Mouse (Mus musculus) kidney, postnatal 0 days (tissue): ENCODE results near the gene Cdk1. TPM values are rescaled to one million over a fixed set of nuclear protein-coding genes. Genes with fewer than 3 reads are reported as not detected.
"Not testable (repeated sequence)": the region's sequence is repeated elsewhere in the genome, so short reads cannot be mapped to it uniquely, and the experiment has no call there.

Experiments used
- ATAC-seq: fragments of 200-750 bp; cut with Nextera tagmentation; replicated peaks from 2 replicates; pipeline ENCODE4 v1.8.0; 2017; ENCODE audit warnings: low read depth, moderate number of reproducible peaks, moderate TSS enrichment, moderate library complexity; ENCODE audit not compliant: low FRiP score
- DNase-seq: peaks from one replicate; pipeline ENCODE4 v3.0.0-alpha.2; 2016; ENCODE audit warnings: low spot score
- H3K27ac ChIP-seq: fragments of 300-500 bp; sonication (generic); 2 replicates; pipeline ENCODE4 v1.5.1; 2014; ENCODE audit warnings: mild to moderate bottlenecking
- H3K27me3 ChIP-seq: fragments of 300-500 bp; sonication (generic); 2 replicates; pipeline ENCODE4 v1.6.1; 2014; ENCODE audit warnings: low read length, mixed read lengths; ENCODE audit not compliant: insufficient read depth
- H3K36me3 ChIP-seq: fragments of 300-500 bp; sonication (generic); 2 replicates; pipeline ENCODE4 v1.6.1; 2014; ENCODE audit warnings: low read length, mixed read lengths; ENCODE audit not compliant: insufficient read depth
- H3K4me1 ChIP-seq: fragments of 300-500 bp; sonication (generic); replicated peaks from 2 replicates; pipeline ENCODE4 v1.6.1; 2014; ENCODE audit warnings: antibody characterized with exemption, low read length, mixed read lengths; ENCODE audit not compliant: insufficient read depth
- H3K4me2 ChIP-seq: fragments of 300-500 bp; sonication (generic); 2 replicates; pipeline ENCODE4 v1.6.1; 2014; ENCODE audit warnings: mild to moderate bottlenecking, low read length, moderate library complexity, mixed read lengths
- H3K4me3 ChIP-seq: fragments of 300-500 bp; sonication (generic); replicated peaks from 2 replicates; pipeline ENCODE4 v1.5.1; 2014; ENCODE audit warnings: low read depth, low read length
- H3K9ac ChIP-seq: fragments of 300-500 bp; sonication (generic); 2 replicates; pipeline ENCODE4 v1.6.1; 2014; ENCODE audit warnings: low read depth, low read length
- H3K9me3 ChIP-seq: fragments of 300-500 bp; sonication (generic); replicated peaks from 2 replicates; pipeline ENCODE4 v1.6.1; 2016; ENCODE audit warnings: low read length, inconsistent platforms, mixed read lengths
- CTCF ChIP-seq: IDR thresholded peaks from 2 replicates; pipeline ENCODE4 v1.5.1; 2016; ENCODE audit warnings: antibody characterized with exemption, low read depth, mild to moderate bottlenecking, moderate library complexity
- WGBS: fragments of 180-500 bp; shearing (Covaris S2); extraction: QIAGEN DNeasy Blood & Tissue Kit; methylation state at CpG from one replicate; pipeline ENCODE4 v1.1.7; 2014; 5-methylcytosine and 5-hydroxymethylcytosine counted together
- polyA plus RNA-seq: library from polyadenylated mRNA; unstranded; fragments of >200 nt; fragmentation: Nextera tagmentation; extraction: Ambion mirVana; gene quantifications from 2 replicates; pipeline ENCODE4 v1.2.1, GENCODE M21; 2015

Gene Cdk1
- polyA plus RNA-seq, 1 experiment from 2014 or later, result 230 TPM

DNA sequence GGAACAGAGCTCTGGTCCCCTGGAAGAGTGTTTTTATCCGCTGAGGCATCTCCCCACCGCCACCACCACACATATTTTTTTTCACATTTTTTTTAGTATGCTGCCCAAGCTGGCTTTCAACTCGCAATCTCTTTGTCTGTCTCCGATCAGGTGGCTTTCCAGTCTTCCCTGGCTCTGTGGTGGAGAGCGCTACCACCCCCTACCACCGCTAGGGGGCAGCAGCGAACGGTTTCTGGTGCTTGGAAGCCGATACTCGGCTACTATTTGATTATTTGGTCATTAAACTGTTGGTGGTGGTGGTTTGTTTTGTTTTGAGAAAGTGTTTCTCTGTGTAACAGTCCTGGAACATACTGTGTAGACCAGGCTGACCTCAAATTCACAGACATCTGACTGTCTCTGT is 18.7 kb upstream of the Cdk1 start:
- H3K9me3 ChIP-seq, result no peaks in the 10 kb centered on the region
- peak; percentile 60 for DNase-seq
- no peak overlapping the region for H3K4me2 ChIP-seq
- H3K36me3 ChIP-seq, result no peaks in the 10 kb centered on the region
- no peak overlapping the region for H3K9ac ChIP-seq
- H3K4me1 ChIP-seq, result no peaks in the 10 kb centered on the region
- WGBS, result 13% methylated on average over 10 of the region's 10 CpGs
- H3K27ac ChIP-seq, result no peak overlapping the region
- H3K27me3 ChIP-seq, result no peaks in the 10 kb centered on the region
- ATAC-seq, result 0 out of 2 replicates have a peak, but pooled peaks have one; percentile 43
- peak; percentile 80 for TF ChIP-seq CTCF
- H3K4me3 ChIP-seq, result no peak overlapping the region

DNA sequence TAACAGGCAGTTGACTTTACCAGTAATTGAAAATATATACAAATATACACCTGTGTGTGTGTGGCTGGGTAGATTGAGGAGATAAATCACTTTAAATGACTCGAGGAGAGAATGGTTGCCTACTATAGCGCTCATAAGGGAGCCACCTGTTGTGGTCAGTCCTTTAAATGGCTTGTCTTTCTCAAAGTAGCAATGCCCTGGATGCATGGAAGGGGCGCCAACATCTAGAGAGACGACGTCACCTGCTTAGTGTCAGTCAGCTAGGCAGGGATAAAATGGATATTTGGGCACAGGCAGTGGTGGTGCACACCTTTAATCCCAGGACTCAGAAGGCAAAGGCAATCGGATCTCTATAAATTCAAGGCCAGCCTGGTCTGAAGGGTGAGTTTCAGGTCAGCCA is 16.6 kb upstream of the Cdk1 start:
- no peak overlapping the region for H3K4me2 ChIP-seq
- H3K9me3 ChIP-seq, result no peaks in the 10 kb centered on the region
- H3K27me3 ChIP-seq, result no peaks in the 10 kb centered on the region
- no peaks in the 10 kb centered on the region for H3K36me3 ChIP-seq
- TF ChIP-seq CTCF, result no peak
- DNase-seq, result no peak
- H3K4me3 ChIP-seq, result no peak overlapping the region
- H3K9ac ChIP-seq, result no peak overlapping the region
- 71% methylated on average over 6 of the region's 6 CpGs for WGBS
- H3K4me1 ChIP-seq, result no peaks in the 10 kb centered on the region
- ATAC-seq, result no peak
- H3K27ac ChIP-seq, result no peak overlapping the region

DNA sequence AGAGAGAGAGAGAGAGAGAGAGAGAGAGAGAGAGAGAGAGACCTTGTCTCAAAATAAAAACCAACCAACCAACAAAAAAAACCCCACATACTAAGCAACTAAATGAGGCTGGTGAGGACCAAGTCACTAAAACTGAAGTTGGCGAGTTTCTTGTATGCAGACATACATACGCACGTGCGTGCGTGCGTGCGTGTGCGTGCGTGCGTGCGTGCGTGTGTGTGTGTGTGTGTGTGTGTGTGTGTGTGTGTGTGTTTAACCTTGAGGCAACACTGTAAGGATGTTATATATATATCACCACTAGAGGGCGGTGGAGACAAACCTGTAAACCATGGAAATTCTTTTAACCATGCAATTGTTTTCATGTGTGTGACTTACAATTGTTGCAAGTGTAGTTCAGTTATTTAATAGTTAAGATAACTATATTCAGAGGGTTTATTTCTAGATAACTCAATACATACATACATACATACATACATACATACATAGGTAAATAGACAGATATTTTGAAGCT is 14.2 kb upstream of the Cdk1 start:
- Histone ChIP-seq H3K27ac (no peak overlapping the region), H3K4me1 (no peaks in the 10 kb centered on the region), H3K9me3 (no peaks in the 10 kb centered on the region), H3K9ac (no peak overlapping the region), H3K4me2 (no peak overlapping the region), H3K27me3 (no peaks in the 10 kb centered on the region), H3K36me3 (no peaks in the 10 kb centered on the region), H3K4me3 (no peak overlapping the region)
- WGBS, result 88% methylated on average over 13 of the region's 13 CpGs
- no peak for ATAC-seq
- TF ChIP-seq CTCF, result peak; percentile 72
- peak; percentile 51 for DNase-seq

DNA sequence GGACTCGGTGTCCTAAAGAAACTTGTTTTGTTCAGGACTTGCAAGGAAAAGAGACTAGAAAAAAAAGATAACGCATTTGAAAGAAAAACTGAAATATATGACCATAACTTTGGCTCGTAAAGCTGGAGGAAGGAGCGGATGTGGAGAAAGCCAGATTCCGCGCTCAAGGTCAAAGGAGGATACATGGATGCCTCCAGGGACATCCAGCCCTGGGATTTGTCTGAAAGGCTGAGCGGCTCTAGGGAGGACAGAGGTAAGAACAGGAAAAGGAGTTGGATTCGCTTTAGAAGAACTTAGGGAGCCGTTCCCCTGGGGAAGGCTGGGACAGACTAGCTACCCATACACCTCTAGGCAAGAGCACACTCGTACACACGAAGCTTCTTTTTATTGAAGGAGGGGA is 13.5 kb upstream of the Cdk1 start:
- no peaks in the 10 kb centered on the region for H3K27me3 ChIP-seq
- no peaks in the 10 kb centered on the region for H3K36me3 ChIP-seq
- H3K9ac ChIP-seq, result no peak overlapping the region
- no peak for TF ChIP-seq CTCF
- H3K27ac ChIP-seq, result no peak overlapping the region
- no peak overlapping the region for H3K4me2 ChIP-seq
- H3K4me3 ChIP-seq, result no peak overlapping the region
- DNase-seq, result peak; percentile 46
- ATAC-seq, result no peak
- WGBS, result 53% methylated on average over 11 of the region's 11 CpGs
- no peaks in the 10 kb centered on the region for H3K4me1 ChIP-seq
- no peaks in the 10 kb centered on the region for H3K9me3 ChIP-seq

DNA sequence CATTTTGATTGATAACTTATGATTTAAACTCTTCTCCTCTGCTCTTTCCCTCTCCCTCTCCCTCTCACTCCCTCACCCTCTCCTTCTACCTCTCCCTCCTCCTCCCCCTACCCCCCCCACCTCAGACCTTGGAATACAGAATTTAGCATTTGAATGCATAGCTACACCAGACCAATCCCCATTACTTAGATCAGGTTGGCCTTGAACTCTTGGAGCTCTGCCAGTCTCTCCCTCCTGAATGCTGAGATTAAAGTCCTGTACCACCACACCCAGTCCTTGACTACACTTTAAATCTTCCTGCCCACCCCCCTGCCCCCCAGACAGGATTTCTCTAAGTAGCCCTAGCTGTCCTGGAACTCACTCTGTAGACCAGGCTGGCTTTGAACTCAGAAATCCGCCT is 6.9 kb upstream of the Cdk1 start:
- no peak overlapping the region for H3K27ac ChIP-seq
- TF ChIP-seq CTCF, result no peak
- H3K4me1 ChIP-seq, result no peaks in the 10 kb centered on the region
- ATAC-seq (no peak), DNase-seq (no peak)
- 100% methylated on average over 1 of the region's 1 CpGs for WGBS
- no peaks in the 10 kb centered on the region for H3K9me3 ChIP-seq
- H3K4me2 ChIP-seq, result no peak overlapping the region
- H3K36me3 ChIP-seq, result no peaks in the 10 kb centered on the region
- no peak overlapping the region for H3K9ac ChIP-seq
- H3K27me3 ChIP-seq, result no peaks in the 10 kb centered on the region
- H3K4me3 ChIP-seq, result no peak overlapping the region

DNA sequence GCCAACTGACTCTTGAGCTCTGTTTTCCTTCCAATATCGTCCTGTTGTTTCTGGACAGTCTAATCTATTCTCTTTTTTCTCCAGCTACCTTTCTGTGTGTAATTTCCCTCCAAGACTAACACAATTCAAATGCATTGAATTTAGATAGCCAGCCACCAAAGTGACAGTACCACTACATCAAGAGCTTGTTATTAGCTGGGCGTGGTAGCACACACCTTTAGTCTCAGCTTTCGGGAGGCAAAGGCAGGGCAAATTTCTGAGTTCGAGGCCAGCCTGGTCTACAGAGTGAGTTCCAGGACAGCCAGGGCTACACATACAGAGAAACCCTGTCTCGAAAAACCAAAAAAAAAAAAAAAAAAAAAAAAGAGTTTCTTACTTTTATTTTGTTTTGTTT is 345 bp upstream of the Cdk1 start:
- H3K9ac ChIP-seq, result not testable (repeated sequence)

DNA sequence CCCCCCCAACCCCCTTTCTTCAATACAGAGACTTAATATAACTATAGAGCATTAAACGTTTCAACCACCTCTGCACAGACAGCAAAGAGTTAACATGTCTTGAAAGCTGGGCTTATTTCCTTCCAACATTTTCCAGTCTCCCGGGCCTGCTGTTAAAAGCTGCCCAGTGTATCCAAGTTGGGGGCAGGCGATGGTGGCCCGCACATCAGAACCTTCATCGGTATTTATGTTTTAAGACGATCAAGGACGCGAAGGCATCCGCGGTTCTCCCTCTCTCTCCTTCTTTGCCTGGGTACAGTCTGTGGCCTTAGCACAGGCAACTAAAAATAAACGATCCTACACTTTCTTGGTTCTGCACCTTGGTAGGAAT is 911 bp downstream of the Cdk1 start:
- peak overlapping the region; percentile 82 for H3K27ac ChIP-seq
- H3K4me2 ChIP-seq, result peak overlapping the region; percentile 72
- no peaks in the 10 kb centered on the region for H3K36me3 ChIP-seq
- TF ChIP-seq CTCF, result no peak
- no peaks in the 10 kb centered on the region for H3K27me3 ChIP-seq
- H3K9ac ChIP-seq, result peak overlapping the region; percentile 70
- 0% methylated on average over 11 of the region's 11 CpGs for WGBS
- no peak for ATAC-seq
- H3K9me3 ChIP-seq, result no peaks in the 10 kb centered on the region
- H3K4me3 ChIP-seq, result peak overlapping the region; percentile 84
- DNase-seq, result peak; percentile 65
- peaks cover 19% of the 10 kb centered on the region; the same call in 1 of the 2 replicates for H3K4me1 ChIP-seq

More for the DNA sequence above, 345 bp upstream of the Cdk1 start:
- Histone ChIP-seq H3K4me2 (peak overlapping the region; percentile 72), H3K4me3 (peak overlapping the region; percentile 84), H3K4me1 (peaks cover 12% of the 10 kb centered on the region; the same call in 1 of the 2 replicates)
- H3K9me3 ChIP-seq, H3K27me3 ChIP-seq, DNase-seq, H3K36me3 ChIP-seq, H3K27ac ChIP-seq, ATAC-seq: not testable (repeated sequence)
- 24% methylated on average over 5 of the region's 5 CpGs for WGBS
